Mouse (Mus musculus) lung, embryonic 15.5 days (tissue): ENCODE results near the gene Gm49336. TPM values are rescaled to one million over a fixed set of nuclear protein-coding genes. Genes with fewer than 3 reads are reported as not detected.

Experiments
- ATAC-seq: fragments of 200-750 bp; cut with Nextera tagmentation; 2 replicates; pipeline ENCODE4 v1.8.0; 2017; ENCODE audit warnings: moderate number of reproducible peaks, borderline replicate concordance; ENCODE audit not compliant: low FRiP score, low TSS enrichment; ENCODE audit errors: extremely low read depth
- H3K27ac ChIP-seq: fragments of 300-500 bp; sonication (generic); 2 replicates; pipeline ENCODE4 v1.5.1; 2015; ENCODE audit warnings: moderate library complexity, mild to moderate bottlenecking, inconsistent platforms
- H3K27me3 ChIP-seq: fragments of 300-500 bp; sonication (generic); 2 replicates; pipeline ENCODE4 v1.6.1; 2015; ENCODE audit warnings: inconsistent platforms
- H3K36me3 ChIP-seq: fragments of 300-500 bp; sonication (generic); 2 replicates; pipeline ENCODE4 v1.6.1; 2015; ENCODE audit warnings: inconsistent platforms
- H3K4me1 ChIP-seq: fragments of 300-500 bp; sonication (generic); 2 replicates; pipeline ENCODE4 v1.6.1; 2015; ENCODE audit warnings: inconsistent platforms
- H3K4me2 ChIP-seq: fragments of 300-500 bp; sonication (generic); 2 replicates; pipeline ENCODE4 v1.6.1; 2015; ENCODE audit warnings: inconsistent platforms, mild to moderate bottlenecking, moderate library complexity
- H3K4me3 ChIP-seq: fragments of 300-500 bp; sonication (generic); 2 replicates; pipeline ENCODE4 v1.5.1; 2015; ENCODE audit warnings: mild to moderate bottlenecking, inconsistent platforms
- H3K9ac ChIP-seq: fragments of 300-500 bp; sonication (generic); 2 replicates; pipeline ENCODE4 v1.6.1; 2015; ENCODE audit warnings: inconsistent platforms
- H3K9me3 ChIP-seq: fragments of 300-500 bp; sonication (generic); 2 replicates; pipeline ENCODE4 v1.6.1; 2016; ENCODE audit warnings: inconsistent platforms
- WGBS: fragments of 180-500 bp; shearing (Covaris S2); methylation state at CpG from one replicate; pipeline ENCODE4 v1.1.7; 2015; 5-methylcytosine and 5-hydroxymethylcytosine counted together
- microRNA counts: library from miRNA; unstranded; fragments of <30 nt; microRNA quantifications from one replicate; lab custom pipeline; 2016
- microRNA-seq: library from miRNA; unstranded; fragments of <30 nt; microRNA quantifications from one replicate; pipeline ENCODE4, GENCODE M21; 2016
- polyA plus RNA-seq: library from polyadenylated mRNA; unstranded; fragments of >200 nt; fragmentation: Nextera tagmentation; extraction: Ambion mirVana; gene quantifications from 2 replicates; pipeline ENCODE4 v1.2.1, GENCODE M21; 2015

Gene Gm49336
- polyA plus RNA-seq, 1 experiment from 2014 or later, result 49.1 TPM

- Histone ChIP-seq H3K27me3 (peaks cover 40% of the 10 kb centered on the region), H3K9me3 (no peaks in the 10 kb centered on the region), H3K4me2 (peak overlapping the region; percentile 99), H3K36me3 (no peaks in the 10 kb centered on the region), H3K4me3 (peak overlapping the region; percentile 63), H3K9ac (peak overlapping the region; percentile 47), H3K27ac (no peak overlapping the region), H3K4me1 (peaks cover 10% of the 10 kb centered on the region)
- WGBS, result 13% methylated on average over 36 of the region's 37 CpGs
- ATAC-seq, result no peak
Measured at GRCm38 (mm10) chr14:60177614-60178570, 73.4 kb downstream of the Gm49336 start.

- ATAC-seq, result peak; percentile 81
- Histone ChIP-seq H3K27ac (no peak overlapping the region), H3K4me3 (peak overlapping the region; percentile 63), H3K36me3 (no peaks in the 10 kb centered on the region), H3K27me3 (peaks cover 40% of the 10 kb centered on the region), H3K9me3 (no peaks in the 10 kb centered on the region), H3K4me1 (peaks cover 10% of the 10 kb centered on the region), H3K4me2 (peak overlapping the region; percentile 99), H3K9ac (peak overlapping the region; percentile 47)
- WGBS, result under 1% methylated on average over 68 of the region's 84 CpGs
Measured at GRCm38 (mm10) chr14:60176891-60177613, 74.3 kb downstream of the Gm49336 start.

- Histone ChIP-seq H3K4me1 (peaks cover 10% of the 10 kb centered on the region), H3K27ac (no peak overlapping the region), H3K9me3 (no peaks in the 10 kb centered on the region), H3K4me2 (peak overlapping the region; percentile 99), H3K9ac (peak overlapping the region; percentile 47), H3K36me3 (no peaks in the 10 kb centered on the region), H3K4me3 (peak overlapping the region; percentile 63), H3K27me3 (peaks cover 40% of the 10 kb centered on the region)
- 29% methylated on average over 9 of the region's 9 CpGs for WGBS
- no peak for ATAC-seq
Measured at GRCm38 (mm10) chr14:60176469-60176890, 74.8 kb downstream of the Gm49336 start.

- Histone ChIP-seq H3K4me1 (peaks cover 5% of the 10 kb centered on the region), H3K4me3 (no peak overlapping the region), H3K4me2 (no peak overlapping the region), H3K9me3 (no peaks in the 10 kb centered on the region), H3K36me3 (no peaks in the 10 kb centered on the region), H3K9ac (no peak overlapping the region), H3K27me3 (peaks cover 26% of the 10 kb centered on the region), H3K27ac (no peak overlapping the region)
- no peak for ATAC-seq
- WGBS, result 34% methylated on average over 12 of the region's 12 CpGs
Measured at GRCm38 (mm10) chr14:60172286-60173055, 78.8 kb downstream of the Gm49336 start.

GRCm38 (mm10) chr14:60170845-60171610 is 80.3 kb downstream of the Gm49336 start:
- Histone ChIP-seq H3K4me1 (no peaks in the 10 kb centered on the region), H3K9ac (no peak overlapping the region), H3K36me3 (no peaks in the 10 kb centered on the region), H3K4me3 (no peak overlapping the region), H3K9me3 (no peaks in the 10 kb centered on the region), H3K27me3 (peaks cover 12% of the 10 kb centered on the region), H3K27ac (no peak overlapping the region), H3K4me2 (no peak overlapping the region)
- WGBS, result 67% methylated on average over 16 of the region's 16 CpGs
- no peak for ATAC-seq

- no peaks in the 10 kb centered on the region for H3K27me3 ChIP-seq
- no peak overlapping the region for H3K4me2 ChIP-seq
- H3K9me3 ChIP-seq, result no peaks in the 10 kb centered on the region
- H3K27ac ChIP-seq, result no peak overlapping the region
- 78% methylated on average over 3 of the region's 3 CpGs for WGBS
- H3K36me3 ChIP-seq, result no peaks in the 10 kb centered on the region
- H3K4me3 ChIP-seq, result no peak overlapping the region
- H3K9ac ChIP-seq, result no peak overlapping the region
- ATAC-seq, result no peak
- no peaks in the 10 kb centered on the region for H3K4me1 ChIP-seq
Measured at GRCm38 (mm10) chr14:60163367-60163766, 87.9 kb downstream of the Gm49336 start.

MicroRNA genes within 50 kb of the gene (microRNA counts, 519-probe panel; counts per million panel counts)
- 19.7 counts per million for microRNA mmu-miR-719 (lab: Ali Mortazavi, UCI)

Small RNAs within 50 kb of the gene (microRNA-seq; reads per million reads assigned to microRNA genes)
- gene Mir719, result not detected

Other genes starting within 250 kb of the Gm49336 start
- gene Atp8a2, start 54.3 kb downstream of the Gm49336 start, polyA plus RNA-seq, result 1.5 and 1.8 TPM in 2 replicates
- 0.05 TPM in 1 of 2 replicates, not detected in the other for gene Nupl1, start 76 bp downstream of the Gm49336 start, polyA plus RNA-seq
- 34.6 and 37.4 TPM in 2 replicates for gene Mtmr6, start 13.7 kb upstream of the Gm49336 start, polyA plus RNA-seq
- gene Amer2, start 121.8 kb upstream of the Gm49336 start, polyA plus RNA-seq, result 1.4 TPM in 2 replicates